In the genomic region with DNA sequence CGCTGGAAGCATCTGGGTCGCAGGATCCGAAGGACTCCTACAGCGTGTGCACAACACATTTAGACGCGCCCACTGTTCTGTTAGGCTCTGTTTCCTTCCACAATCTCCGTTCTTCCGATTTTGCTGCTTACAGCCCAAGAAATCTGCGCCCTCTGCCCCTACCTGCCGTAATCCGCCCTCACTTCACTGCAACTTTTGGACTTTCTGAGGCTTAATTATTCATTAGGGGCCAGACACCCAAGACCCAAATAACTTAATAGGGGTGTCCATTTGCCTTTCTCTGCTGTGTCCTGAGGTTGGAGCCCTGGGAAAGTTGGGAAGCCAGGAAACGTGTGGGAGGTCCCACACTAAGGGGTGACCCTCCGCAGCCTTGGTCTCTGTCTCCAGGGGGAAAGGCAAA, we compare ENCODE assay signal across 9 mouse cellular contexts. TPM values are rescaled to one million over a fixed set of nuclear protein-coding genes. Genes with fewer than 3 reads are reported as not detected.
A peak's percentile ranks its signal among the peaks of the same experiment; 100 is the strongest.
DNase-seq lines count a peak whose midpoint lies in the region; ATAC-seq lines count a peak whose summit lies in the region.
"Had no signal": no experiment of that assay in that cellular context is flagged by ENCODE, and none has a peak within 500 bp of the region (broad histone marks: within the 10 kb centered on the region; RNA-seq: fewer than 3 reads in every experiment).

No protein-coding gene starts in this region.

- no peak overlapping the region for H3K4me2 ChIP-seq in midbrain, embryonic 16.5 days (ENCODE audit: low read length)
- H3K4me2 ChIP-seq in hindbrain, embryonic 12.5 days (replicated peaks): peak overlapping the region; percentile 94
- peak overlapping the region; percentile 84 for H3K4me2 ChIP-seq in limb, embryonic 13.5 days (replicated peaks)
- H3K4me2 ChIP-seq in stomach, embryonic 15.5 days: peak overlapping the region; percentile 91

- no peaks in the 10 kb centered on the region for H3K36me3 ChIP-seq in midbrain, embryonic 10.5 days
- no peaks in the 10 kb centered on the region for H3K36me3 ChIP-seq in midbrain, embryonic 16.5 days (ENCODE audit: control insufficient read depth, insufficient read depth, low read length)
- no peaks in the 10 kb centered on the region for H3K36me3 ChIP-seq in hindbrain, embryonic 12.5 days
- H3K36me3 ChIP-seq in limb, embryonic 13.5 days: no peaks in the 10 kb centered on the region
- H3K36me3 ChIP-seq in stomach, embryonic 15.5 days: no peaks in the 10 kb centered on the region

- ATAC-seq in midbrain, embryonic 16.5 days: no peak
- no peak for ATAC-seq in hindbrain, embryonic 12.5 days (ENCODE audit: low FRiP score)
- ATAC-seq in limb, embryonic 13.5 days (ENCODE audit: low FRiP score, low read depth): no peak
- no peak for ATAC-seq in stomach, embryonic 15.5 days (ENCODE audit: insufficient read depth, low FRiP score, low read depth)

- no peak for DNase-seq in midbrain, embryonic 10.5 days (ENCODE audit: low spot score)
- no peak for DNase-seq in cerebellum, postnatal 10 days
- DNase-seq in T-cell, adult 2 months (ENCODE audit: low spot score): no peak
- DNase-seq: cerebellum, adult 18-20 months had no signal

- H3K9me3 ChIP-seq in midbrain, embryonic 10.5 days (replicated peaks): no peaks in the 10 kb centered on the region
- H3K9me3 ChIP-seq in midbrain, embryonic 16.5 days (replicated peaks; ENCODE audit: control insufficient read depth, low read length, poor library complexity, severe bottlenecking): no peaks in the 10 kb centered on the region
- H3K9me3 ChIP-seq in hindbrain, embryonic 12.5 days (replicated peaks): no peaks in the 10 kb centered on the region
- H3K9me3 ChIP-seq in limb, embryonic 13.5 days: no peaks in the 10 kb centered on the region
- no peaks in the 10 kb centered on the region for H3K9me3 ChIP-seq in stomach, embryonic 15.5 days

- WGBS in midbrain, embryonic 10.5 days: 50% methylated on average over 13 of the region's 13 CpGs
- WGBS in midbrain, embryonic 16.5 days: 44% methylated on average over 13 of the region's 13 CpGs
- 51% methylated on average over 13 of the region's 13 CpGs for WGBS in hindbrain, embryonic 12.5 days
- 42% methylated on average over 13 of the region's 13 CpGs for WGBS in limb, embryonic 13.5 days
- WGBS in stomach, embryonic 15.5 days: 55% methylated on average over 13 of the region's 13 CpGs

- H3K27ac ChIP-seq in midbrain, embryonic 10.5 days (replicated peaks): peak overlapping the region; percentile 61; the same call in 1 of the 2 replicates
- H3K27ac ChIP-seq in midbrain, embryonic 16.5 days (ENCODE audit: low read length): no peak overlapping the region
- H3K27ac ChIP-seq in hindbrain, embryonic 12.5 days: no peak overlapping the region
- no peak overlapping the region for H3K27ac ChIP-seq in limb, embryonic 13.5 days
- peak overlapping the region; percentile 6; the same call in 1 of the 2 replicates for H3K27ac ChIP-seq in stomach, embryonic 15.5 days
- H3K27ac ChIP-seq: gastrocnemius, adult 2 months had no signal

- H3K9ac ChIP-seq in midbrain, embryonic 16.5 days (ENCODE audit: low read depth, low read length): no peak overlapping the region
- H3K9ac ChIP-seq in hindbrain, embryonic 12.5 days: no peak overlapping the region
- peak overlapping the region; percentile 52; the same call in 1 of the 2 replicates for H3K9ac ChIP-seq in limb, embryonic 13.5 days
- no peak overlapping the region for H3K9ac ChIP-seq in stomach, embryonic 15.5 days

- H3K4me1 ChIP-seq in midbrain, embryonic 10.5 days: peaks cover 21% of the 10 kb centered on the region
- peaks cover 4% of the 10 kb centered on the region for H3K4me1 ChIP-seq in midbrain, embryonic 16.5 days (ENCODE audit: control insufficient read depth, insufficient read depth, low read length)
- peaks cover 14% of the 10 kb centered on the region for H3K4me1 ChIP-seq in hindbrain, embryonic 12.5 days
- H3K4me1 ChIP-seq in limb, embryonic 13.5 days: peaks cover 25% of the 10 kb centered on the region
- H3K4me1 ChIP-seq in stomach, embryonic 15.5 days: peaks cover 34% of the 10 kb centered on the region

- peak overlapping the region; percentile 64 for H3K4me3 ChIP-seq in midbrain, embryonic 10.5 days
- no peak overlapping the region; the same call in 1 of the 2 replicates for H3K4me3 ChIP-seq in midbrain, embryonic 16.5 days (ENCODE audit: low read depth, low read length)
- no peak overlapping the region for H3K4me3 ChIP-seq in hindbrain, embryonic 12.5 days
- H3K4me3 ChIP-seq in limb, embryonic 13.5 days: peak overlapping the region; percentile 46
- peak overlapping the region; percentile 44 for H3K4me3 ChIP-seq in stomach, embryonic 15.5 days (replicated peaks)

- H3K27me3 ChIP-seq in midbrain, embryonic 10.5 days (ENCODE audit: low read depth, poor library complexity, severe bottlenecking): peaks cover 55% of the 10 kb centered on the region
- peaks cover 11% of the 10 kb centered on the region for H3K27me3 ChIP-seq in midbrain, embryonic 16.5 days (ENCODE audit: control insufficient read depth, insufficient read depth, low read depth, low read length)
- H3K27me3 ChIP-seq in hindbrain, embryonic 12.5 days: peaks cover 35% of the 10 kb centered on the region
- H3K27me3 ChIP-seq in limb, embryonic 13.5 days: peaks cover 42% of the 10 kb centered on the region
- peaks cover 4% of the 10 kb centered on the region; the same call in 1 of the 2 replicates for H3K27me3 ChIP-seq in stomach, embryonic 15.5 days (replicated peaks)

RNA-seq across cellular contexts. Expression of a gene that starts 0.6 kb away (rescaled TPM):
- polyA plus RNA-seq in midbrain, embryonic 10.5 days (2016; fragmentation: Nextera tagmentation; extraction: Ambion mirVana): 2.5 and 5.0 TPM in 2 replicates
- 0.24 and 0.41 TPM in 2 replicates for polyA plus RNA-seq in midbrain, embryonic 16.5 days (2015; fragmentation: Nextera tagmentation; extraction: Ambion mirVana)
- 0.77 and 0.97 TPM in 2 replicates for polyA plus RNA-seq in hindbrain, embryonic 12.5 days (2016; fragmentation: Nextera tagmentation; extraction: Ambion mirVana)
- polyA plus RNA-seq in limb, embryonic 13.5 days (2015; fragmentation: Nextera tagmentation; extraction: Ambion mirVana): 6.7 and 7.7 TPM in 2 replicates
- polyA plus RNA-seq in stomach, embryonic 15.5 days (2015; fragmentation: Nextera tagmentation; extraction: Ambion mirVana): 44.5 and 73.3 TPM in 2 replicates

RNA-seq across cellular contexts. Expression of a gene that starts 26.9 kb away (rescaled TPM):
- 28.8 and 31.6 TPM in 2 replicates for polyA plus RNA-seq in midbrain, embryonic 10.5 days (2016; fragmentation: Nextera tagmentation; extraction: Ambion mirVana)
- polyA plus RNA-seq in midbrain, embryonic 16.5 days (2015; fragmentation: Nextera tagmentation; extraction: Ambion mirVana): 40.9 and 43.6 TPM in 2 replicates
- polyA plus RNA-seq in hindbrain, embryonic 12.5 days (2016; fragmentation: Nextera tagmentation; extraction: Ambion mirVana): 29.0 and 33.6 TPM in 2 replicates
- polyA plus RNA-seq in limb, embryonic 13.5 days (2015; fragmentation: Nextera tagmentation; extraction: Ambion mirVana): 26.0 and 28.9 TPM in 2 replicates
- 20.1 and 25.2 TPM in 2 replicates for polyA plus RNA-seq in stomach, embryonic 15.5 days (2015; fragmentation: Nextera tagmentation; extraction: Ambion mirVana)

RNA-seq across cellular contexts. Expression of a gene that starts 38.2 kb away (rescaled TPM):
- 81.8 and 92.9 TPM in 2 replicates for polyA plus RNA-seq in midbrain, embryonic 10.5 days (2016; fragmentation: Nextera tagmentation; extraction: Ambion mirVana)
- 51.1 and 57.5 TPM in 2 replicates for polyA plus RNA-seq in midbrain, embryonic 16.5 days (2015; fragmentation: Nextera tagmentation; extraction: Ambion mirVana)
- polyA plus RNA-seq in hindbrain, embryonic 12.5 days (2016; fragmentation: Nextera tagmentation; extraction: Ambion mirVana): 101 and 113 TPM in 2 replicates
- polyA plus RNA-seq in limb, embryonic 13.5 days (2015; fragmentation: Nextera tagmentation; extraction: Ambion mirVana): 94.5 and 98.1 TPM in 2 replicates
- polyA plus RNA-seq in stomach, embryonic 15.5 days (2015; fragmentation: Nextera tagmentation; extraction: Ambion mirVana): 67.0 and 68.6 TPM in 2 replicates

RNA-seq across cellular contexts. Expression of a gene that starts 49.4 kb away (rescaled TPM):
- 0.10 TPM in 1 of 2 replicates, not detected in the other for polyA plus RNA-seq in midbrain, embryonic 10.5 days (2016; fragmentation: Nextera tagmentation; extraction: Ambion mirVana)
- polyA plus RNA-seq in midbrain, embryonic 16.5 days (2015; fragmentation: Nextera tagmentation; extraction: Ambion mirVana): not detected in 2 replicates
- polyA plus RNA-seq in hindbrain, embryonic 12.5 days (2016; fragmentation: Nextera tagmentation; extraction: Ambion mirVana): not detected in 2 replicates
- polyA plus RNA-seq in limb, embryonic 13.5 days (2015; fragmentation: Nextera tagmentation; extraction: Ambion mirVana): 0.06 and 0.15 TPM in 2 replicates
- 0.35 and 0.42 TPM in 2 replicates for polyA plus RNA-seq in stomach, embryonic 15.5 days (2015; fragmentation: Nextera tagmentation; extraction: Ambion mirVana)

Comparison
In these comparisons a context has a peak if more than half of its experiments do, and no peak if none do; other contexts are left out.
1. H3K27ac ChIP-seq: peak in midbrain, embryonic 10.5 days (single experiment) and stomach, embryonic 15.5 days (single experiment); none in midbrain, embryonic 16.5 days (single experiment), hindbrain, embryonic 12.5 days (single experiment) and limb, embryonic 13.5 days (single experiment).
2. H3K4me3 ChIP-seq: peak in midbrain, embryonic 10.5 days (single experiment), limb, embryonic 13.5 days (single experiment) and stomach, embryonic 15.5 days (single experiment); none in midbrain, embryonic 16.5 days (single experiment) and hindbrain, embryonic 12.5 days (single experiment).